Mouse (Mus musculus): ENCODE data around the gene Rnf180.

DNA sequence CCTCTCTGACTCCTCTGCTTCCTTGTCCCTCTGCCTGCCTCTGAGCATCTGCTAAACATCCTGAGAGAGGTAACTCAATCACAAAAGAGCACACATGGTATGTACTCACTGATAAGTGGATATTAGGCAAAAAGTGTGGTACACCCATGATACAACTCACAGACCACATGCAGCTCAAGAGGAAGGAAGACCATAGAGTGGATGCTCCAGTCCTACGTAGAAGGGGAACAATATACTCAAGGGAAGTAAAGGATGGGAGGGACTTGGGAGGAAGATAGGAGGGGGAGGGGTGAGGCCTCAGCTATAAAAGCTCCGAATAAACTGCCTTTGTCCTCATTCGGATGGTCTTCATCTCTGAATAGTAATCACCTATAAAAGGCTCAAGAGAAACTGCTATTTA is 96.6 kb downstream of the Rnf180 start:
- TF ChIP-seq GATA1 (IDR thresholded peaks at IDR 0.05; ENCODE audit: borderline replicate concordance, low read length) (no peak), FLI1 (IDR thresholded peaks at IDR 0.05; ENCODE audit: low read length) (no peak)
